In genomic region chr11:51820861-51821260, GRCm38 (mm10) we compare ENCODE assay signal across 8 mouse cellular contexts. TPM values are rescaled to one million over a fixed set of nuclear protein-coding genes. Genes with fewer than 3 reads are reported as not detected.
DNase-seq lines count a peak whose midpoint lies in the region; TF ChIP-seq lines count a peak whose summit lies in the region.
"Had no signal": no experiment of that assay in that cellular context is flagged by ENCODE, and none has a peak within 500 bp of the region (broad histone marks: within the 10 kb centered on the region; RNA-seq: fewer than 3 reads in every experiment).

No protein-coding gene starts in this region.

- H3K36me3 ChIP-seq in small intestine, adult 2 months (ENCODE audit: control insufficient read depth, insufficient read depth, low read length) = peaks cover 30% of the 10 kb centered on the region
- H3K36me3 ChIP-seq: hindbrain, embryonic 15.5 days had no signal

- DNase-seq in 416B (ENCODE audit: low read depth) = peak; percentile 79
- peak; percentile 64 to 76 for DNase-seq in CD8-positive naive resting alpha-beta T cell, adult 2 months (ENCODE audit: low read depth in 2 of 2, low spot score in 2 of 2)
- DNase-seq in c-Kit-negative CD71-positive TER-119-positive erythroid progenitor cells, embryonic 14.5 days (ENCODE audit: low read depth, low spot score) = peak; percentile 67
- peak; percentile 85 for DNase-seq in gastrocnemius, adult 18-20 months (ENCODE audit: low spot score)
- DNase-seq in layer of hippocampus, adult 2 months (ENCODE audit: low spot score in 2 of 2) = peak; percentile 36 to 78
- DNase-seq in lung, postnatal 36 days = peak; percentile 92

- TF ChIP-seq CTCF in layer of hippocampus, adult 2 months (conservative IDR thresholded peaks at IDR 0.05) = peak; percentile 94
- peak; percentile 83; the same call in 1 of the 2 replicates for TF ChIP-seq CTCF in small intestine, adult 2 months (IDR thresholded peaks at IDR 0.05; ENCODE audit: extremely low read depth, insufficient read length, insufficient replicate concordance, low read depth, low read length)

- WGBS in small intestine, adult 2 months = 33% methylated on average over 11 of the region's 11 CpGs

- H3K4me3 ChIP-seq in layer of hippocampus, adult 2 months = no peak overlapping the region
- no peak overlapping the region for H3K4me3 ChIP-seq in small intestine, adult 2 months (ENCODE audit: low read depth, low read length)
- H3K4me3 ChIP-seq: hindbrain, embryonic 15.5 days had no signal

- no peaks in the 10 kb centered on the region for H3K27me3 ChIP-seq in small intestine, adult 2 months (ENCODE audit: control insufficient read depth, insufficient read depth, low read length)
- H3K27me3 ChIP-seq: hindbrain, embryonic 15.5 days had no signal

- H3K27ac ChIP-seq in layer of hippocampus, adult 2 months = no peak overlapping the region
- no peak overlapping the region for H3K27ac ChIP-seq in small intestine, adult 2 months (ENCODE audit: insufficient read depth, low read depth, low read length)
- H3K27ac ChIP-seq: hindbrain, embryonic 15.5 days had no signal

- no peak for TF ChIP-seq POLR2A in small intestine, adult 2 months (IDR thresholded peaks at IDR 0.05; ENCODE audit: low read depth, low read length)

- peaks cover 9% of the 10 kb centered on the region for H3K4me1 ChIP-seq in small intestine, adult 2 months (ENCODE audit: control insufficient read depth, insufficient read depth, insufficient read length, low read length)
- H3K4me1 ChIP-seq: hindbrain, embryonic 15.5 days had no signal

RNA-seq across cellular contexts. Expression of gene Jade2, which starts 36.6 kb away (rescaled TPM):
- total RNA-seq in gastrocnemius, adult 18-20 months (2021) = 1 to 10 TPM; 6.5 to 9.4 TPM
- 10 to 100 TPM; 39.2 to 42.1 TPM for total RNA-seq in layer of hippocampus, adult 2 months (2021)
- polyA plus RNA-seq in small intestine, adult 2 months (2012; rRNA removed) = 3.2 and 6.3 TPM in 2 replicates

RNA-seq across cellular contexts. Expression of gene Sar1b, which starts 57.4 kb away (rescaled TPM):
- 100 to 1,000 TPM; 433 to 496 TPM for total RNA-seq in gastrocnemius, adult 18-20 months (2021)
- 10 to 100 TPM; 71.7 to 72.0 TPM for total RNA-seq in layer of hippocampus, adult 2 months (2021)
- 11.4 and 19.9 TPM in 2 replicates for polyA plus RNA-seq in small intestine, adult 2 months (2012; rRNA removed)

RNA-seq across cellular contexts. Expression of gene Sec24a, which starts 57.4 kb away (rescaled TPM):
- 10 to 100 TPM; 32.4 to 42.5 TPM for total RNA-seq in gastrocnemius, adult 18-20 months (2021)
- total RNA-seq in layer of hippocampus, adult 2 months (2021) = 10 to 100 TPM; 17.6 to 21.6 TPM
- polyA plus RNA-seq in small intestine, adult 2 months (2012; rRNA removed) = 36.6 and 56.9 TPM in 2 replicates

Comparison
In these comparisons a context has a peak if more than half of its experiments do, and no peak if none do; other contexts are left out.
1. RNA of gene Sar1b, which starts 57.4 kb away (total RNA-seq): 433 to 496 TPM in gastrocnemius, adult 18-20 months; 71.7 to 72.0 TPM in layer of hippocampus, adult 2 months; every median in the first group is over 4 times any median in the second.
2. Peak in every context shown above with its lines, with median percentiles within 50 percentile points of each other: DNase-seq.